Mouse (Mus musculus) spleen, postnatal 14 days (tissue): ENCODE results near the gene Dennd1a.

Source experiments
- DNase-seq, 2 experiments: peaks; one replicate each; pipeline ENCODE4 v3.0.0; 2021 to 2022; ENCODE audit warnings: low spot score in 2 of 2

The Dennd1a gene

GRCm38 (mm10) chr2:38286733-38287551, at the start of gene Dennd1a:
Dennd1a (minus strand) TSS chr2:38287390.
- DNase-seq = peak; percentile 70 to 77

DNA sequence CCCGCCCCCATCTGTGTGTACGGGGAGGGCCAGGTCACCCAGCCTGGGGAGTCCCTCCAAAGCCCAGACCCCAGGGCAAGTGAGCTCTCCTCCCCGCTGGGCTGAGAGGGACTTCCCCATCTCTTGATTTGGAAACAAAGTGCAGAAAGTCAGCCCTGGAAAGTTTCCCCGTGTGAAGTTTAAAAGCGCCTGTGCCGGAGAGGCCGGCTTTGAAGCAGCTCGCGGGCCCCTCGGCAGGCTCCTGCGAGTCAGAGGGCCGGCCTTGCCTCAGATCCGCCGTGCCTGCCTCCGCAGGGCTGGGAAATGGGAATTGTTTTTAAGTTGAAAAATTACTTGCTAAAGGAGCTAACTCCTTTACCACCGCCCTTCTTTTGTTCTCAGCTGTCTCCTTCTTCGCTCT, 49.4 kb upstream of the Dennd1a start:
- DNase-seq = no peak

GRCm38 (mm10) chr2:38333586-38334119, 46.5 kb upstream of the Dennd1a start:
- no peak for DNase-seq

DNA sequence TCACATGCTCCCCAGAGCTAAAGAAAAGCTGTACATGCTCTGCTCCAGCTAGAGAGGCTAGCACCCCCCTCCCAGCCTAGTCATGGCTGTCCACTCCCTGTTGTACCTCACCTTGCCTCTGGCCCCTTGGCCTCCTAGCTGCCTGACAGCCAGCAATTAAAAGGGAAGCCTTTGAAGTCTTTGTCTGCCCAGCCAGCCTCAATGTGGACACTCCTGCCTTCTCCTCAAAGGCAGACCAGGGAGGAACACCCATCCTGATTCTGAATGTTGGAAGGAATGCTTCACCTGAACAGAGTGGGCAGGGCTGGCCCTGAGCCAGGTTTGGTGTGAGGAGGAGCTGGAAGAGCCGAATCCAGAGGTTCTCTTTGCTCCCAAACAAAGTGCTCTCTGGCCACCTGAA, 39.5 kb upstream of the Dennd1a start:
- no peak for DNase-seq

DNA sequence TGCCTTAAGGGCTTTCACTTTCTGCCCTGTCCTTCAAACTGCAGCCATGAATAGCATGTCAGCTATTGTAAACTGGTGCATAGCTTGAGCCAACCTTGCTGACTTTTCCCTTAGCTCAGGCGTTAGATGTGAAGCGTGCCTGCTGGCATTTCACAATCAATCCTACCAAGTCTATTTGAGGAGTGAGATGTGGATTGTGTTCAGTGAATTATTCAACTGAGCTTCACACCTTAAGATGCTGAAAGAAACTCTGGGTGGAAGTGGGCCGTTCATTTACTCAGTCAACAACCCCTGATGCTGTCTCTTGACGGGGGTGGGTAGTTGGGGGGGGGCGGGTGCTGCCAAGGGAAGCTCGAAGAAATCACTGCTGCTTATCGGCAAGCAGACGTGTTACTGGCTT, 36.2 kb upstream of the Dennd1a start:
- no peak for DNase-seq

DNA sequence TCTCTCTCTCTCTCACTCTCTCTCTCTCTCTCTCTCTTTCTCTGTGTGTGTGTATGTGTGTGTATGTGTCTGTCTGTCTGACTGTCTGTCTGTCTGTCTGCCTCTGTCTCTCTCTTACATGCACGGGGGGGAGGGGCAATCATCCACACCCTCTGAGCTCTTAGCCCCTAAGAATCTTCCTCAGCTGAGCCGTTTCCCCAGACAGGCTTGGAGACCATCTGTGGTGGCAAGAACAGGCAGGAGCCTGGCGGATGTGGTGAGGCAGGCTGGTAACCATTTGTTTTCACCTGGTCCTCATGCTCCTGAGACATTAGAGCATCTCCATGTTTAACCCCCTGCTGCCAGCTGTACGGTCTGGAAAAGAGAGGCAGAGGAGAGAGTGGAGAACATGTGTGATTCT, 33.7 kb upstream of the Dennd1a start:
- no peak for DNase-seq

- DNase-seq = no peak
Observed at GRCm38 (mm10) chr2:38319086-38319485, 31.9 kb upstream of the Dennd1a start.

- no peak for DNase-seq
Observed at GRCm38 (mm10) chr2:38313399-38313798, 26.2 kb upstream of the Dennd1a start.

DNA sequence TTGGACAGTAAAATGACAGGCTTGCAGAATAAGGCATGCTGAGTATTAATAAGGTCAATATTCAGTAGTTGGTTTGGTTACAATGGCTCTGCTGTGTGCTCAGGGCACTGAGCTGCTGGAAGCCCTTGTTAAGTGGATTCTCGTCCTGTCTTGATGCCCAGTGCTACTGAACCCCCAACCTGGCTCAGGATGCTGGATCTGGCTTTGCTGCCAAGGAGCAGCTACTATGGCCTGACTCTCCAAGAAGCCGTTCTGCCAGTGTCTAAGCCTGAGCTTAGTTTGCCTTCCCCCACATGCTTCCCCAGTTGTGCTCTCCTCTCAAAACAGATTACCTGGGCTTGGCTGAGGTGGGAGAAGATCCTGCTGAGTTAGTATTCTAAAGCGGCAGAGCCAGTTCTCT, 25.7 kb upstream of the Dennd1a start:
- no peak for DNase-seq

DNA sequence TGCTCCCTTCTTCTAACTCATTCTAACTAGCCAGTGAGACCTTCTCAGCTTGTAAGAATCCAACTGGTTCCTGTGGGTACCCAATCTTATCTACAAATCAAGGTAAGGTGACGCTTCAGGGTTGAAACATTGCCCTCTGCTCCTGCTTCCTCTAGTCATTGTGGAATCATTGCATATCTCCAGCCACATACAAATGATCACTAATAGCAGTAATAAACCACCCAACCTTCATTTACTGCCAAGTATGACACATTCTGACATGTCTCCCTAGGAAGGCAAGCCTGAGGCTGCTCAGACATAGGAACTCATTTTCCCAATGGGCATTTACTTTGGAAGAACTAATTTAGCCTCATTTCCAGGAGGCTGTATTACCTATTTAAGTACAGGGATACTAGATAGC, 18.0 kb upstream of the Dennd1a start:
- DNase-seq = no peak

GRCm38 (mm10) chr2:38300941-38301340, 13.8 kb upstream of the Dennd1a start:
- no peak for DNase-seq

DNA sequence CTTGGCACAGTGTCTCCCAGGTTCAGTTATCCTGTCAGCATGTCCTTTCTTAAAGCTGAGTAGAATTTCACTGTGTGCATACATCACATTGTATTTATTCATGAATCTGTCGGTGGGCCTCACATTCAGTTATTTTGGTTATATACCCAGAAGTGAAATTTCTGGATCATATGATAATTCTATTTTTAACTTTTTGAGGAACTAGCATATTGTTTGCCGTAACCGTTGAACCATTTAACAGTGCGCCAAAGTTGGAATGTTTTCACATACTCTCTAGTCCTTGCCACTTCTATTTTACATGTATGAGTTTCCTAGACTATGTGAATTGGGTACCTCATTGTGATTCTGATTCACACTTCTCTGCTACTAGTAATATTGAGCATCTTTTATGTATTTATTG, 8.7 kb upstream of the Dennd1a start:
- no peak for DNase-seq

GRCm38 (mm10) chr2:38291526-38291925, 4.3 kb upstream of the Dennd1a start:
- no peak for DNase-seq

- DNase-seq = no peak
Observed at GRCm38 (mm10) chr2:38288226-38288625, 1.0 kb upstream of the Dennd1a start.

DNA sequence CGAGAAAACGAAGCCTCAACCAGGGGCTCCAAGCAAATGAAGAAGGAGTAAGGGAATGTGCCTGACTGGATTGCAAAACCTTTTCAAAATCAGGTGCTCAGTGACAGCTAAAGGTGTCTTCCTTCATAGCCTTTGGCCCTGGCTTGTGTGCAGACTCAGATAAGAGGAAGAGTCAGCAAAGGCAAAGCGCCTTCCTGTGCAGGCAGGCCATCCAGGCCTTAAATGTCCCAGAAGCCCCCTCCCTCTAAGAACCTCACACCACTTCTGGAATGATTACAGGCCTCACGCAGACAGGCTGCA, 807 bp downstream of the Dennd1a start:
- no peak for DNase-seq

GRCm38 (mm10) chr2:38285781-38286432, 1.3 kb downstream of the Dennd1a start:
- no peak for DNase-seq

GRCm38 (mm10) chr2:38283961-38284360, 3.2 kb downstream of the Dennd1a start:
- no peak for DNase-seq

GRCm38 (mm10) chr2:38280376-38280775, 6.8 kb downstream of the Dennd1a start:
- no peak for DNase-seq

DNA sequence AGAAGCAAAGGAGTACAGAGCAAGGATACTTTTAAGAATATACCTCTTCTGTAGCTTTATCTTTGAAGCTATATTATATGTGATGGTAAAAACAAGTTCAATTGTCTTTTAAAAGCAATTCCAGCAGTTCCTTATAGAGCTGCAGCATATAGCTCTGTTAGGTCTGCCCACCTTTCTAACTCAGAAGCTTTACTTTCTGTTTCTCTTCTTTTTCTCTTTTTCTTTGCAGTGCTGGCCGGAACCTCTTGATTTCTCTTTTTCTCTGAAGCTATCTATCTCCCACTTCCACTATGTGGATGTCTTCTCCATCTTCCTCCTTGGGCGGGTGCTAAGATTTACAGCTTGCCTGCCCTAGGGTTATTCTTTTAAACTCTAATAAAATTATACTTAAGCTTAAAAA, 12.2 kb downstream of the Dennd1a start:
- no peak for DNase-seq

GRCm38 (mm10) chr2:38263653-38264052, 23.5 kb downstream of the Dennd1a start:
- no peak for DNase-seq

DNA sequence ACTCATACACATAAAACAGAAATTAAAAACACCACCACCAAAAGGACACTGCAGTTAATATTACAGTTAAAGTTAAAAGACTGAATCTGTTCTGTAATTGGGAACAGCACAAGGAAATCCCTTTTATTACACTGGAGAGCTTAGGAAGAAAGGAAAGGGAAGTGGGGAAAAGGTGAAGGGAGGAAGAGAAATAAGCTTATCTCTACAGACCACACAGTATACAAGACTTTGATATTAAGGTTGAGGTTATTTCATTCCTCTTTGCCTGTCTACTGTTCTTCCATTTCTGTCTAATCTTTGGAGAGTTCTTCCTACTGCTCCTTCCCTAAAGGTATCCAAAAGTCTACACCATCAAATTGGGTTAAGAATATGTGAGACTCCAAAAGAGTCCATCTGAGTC, 28.1 kb downstream of the Dennd1a start:
- DNase-seq = no peak

DNA sequence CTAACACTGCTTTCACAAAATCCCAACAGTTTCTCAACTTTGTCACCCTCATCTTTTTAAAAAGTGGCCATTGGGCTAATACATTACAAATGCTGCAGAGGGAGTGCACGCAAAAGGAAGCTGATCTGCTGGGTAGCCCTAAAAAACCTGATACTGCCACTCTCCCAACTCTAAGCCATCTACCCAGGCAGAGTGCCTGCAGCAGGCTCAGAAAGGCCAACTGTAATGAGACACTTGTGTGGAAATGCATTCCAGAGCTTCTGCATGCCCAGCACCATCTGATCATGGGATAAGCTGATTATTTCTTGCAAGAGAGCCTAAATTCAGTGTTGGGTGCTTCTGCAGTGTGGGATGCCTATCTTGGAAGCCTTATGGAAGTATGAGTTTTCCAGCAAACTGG, 49.6 kb downstream of the Dennd1a start:
- DNase-seq = no peak

DNA sequence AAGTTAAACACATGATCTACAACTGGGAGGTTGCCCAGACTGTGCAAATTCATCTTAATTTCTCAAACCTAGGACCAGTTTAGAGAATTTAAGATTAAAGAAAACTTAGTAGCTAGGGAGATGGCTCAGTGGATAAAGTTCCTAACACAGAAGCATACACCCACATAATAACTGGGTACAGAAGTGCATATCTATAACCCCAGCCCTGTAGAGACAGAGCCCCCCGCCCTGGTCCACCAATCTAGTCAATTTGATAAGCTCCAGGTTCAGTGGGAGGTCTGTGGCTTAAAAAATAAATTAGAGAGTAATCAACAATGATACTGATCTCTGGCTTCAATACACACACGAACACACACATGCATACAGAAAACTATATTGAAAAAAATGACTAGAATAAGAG, 51.6 kb downstream of the Dennd1a start:
- DNase-seq = no peak
